Mouse (Mus musculus) embryonic fibroblast, embryonic 13.5 days (primary cell): ENCODE results near the gene Tdrd7.

Source experiments
- CTCF ChIP-seq: IDR thresholded peaks from 2 replicates; pipeline ENCODE4 v1.5.1; 2011; ENCODE audit warnings: mild to moderate bottlenecking, control low read depth, low read length, moderate library complexity, borderline replicate concordance; ENCODE audit not compliant: insufficient read depth
- POLR2A ChIP-seq: IDR thresholded peaks from 2 replicates; pipeline ENCODE4 v1.6.1; 2011; ENCODE audit warnings: low read depth, mild to moderate bottlenecking, control low read depth, low read length, moderate library complexity

- TF ChIP-seq CTCF (no peak), POLR2A (no peak)
Measured at GRCm38 (mm10) chr4:45967479-45968341, 2.6 kb downstream of the Tdrd7 start.
